Mouse (Mus musculus) intestine, embryonic 14.5 days (tissue): ENCODE measurements at regions not wholly inside any gene's neighbourhood (a gene's known extent, or its start where the extent isn't known, plus 50 kb on each side); places are given as distances from the start of the nearest gene placed in this dataset.

Experiments used
- ATAC-seq: fragments of 200-750 bp; cut with Nextera tagmentation; replicated peaks from 2 replicates; pipeline ENCODE4 v1.8.0; 2017; ENCODE audit warnings: low read depth, moderate number of reproducible peaks, moderate TSS enrichment, moderate library complexity; ENCODE audit not compliant: low FRiP score, low TSS enrichment
- DNase-seq: peaks from one replicate; pipeline ENCODE4 v3.0.0-alpha.2; 2018; ENCODE audit warnings: low spot score
- H3K27ac ChIP-seq: fragments of 300-500 bp; sonication (generic); 2 replicates; pipeline ENCODE4 v1.5.1; 2014; ENCODE audit warnings: low read depth, mild to moderate bottlenecking, control low read depth
- H3K27me3 ChIP-seq: fragments of 300-500 bp; sonication (generic); replicated peaks from 2 replicates; pipeline ENCODE4 v1.6.1; 2014; ENCODE audit warnings: low read length, control low read depth; ENCODE audit not compliant: control insufficient read depth, insufficient read depth
- H3K36me3 ChIP-seq: fragments of 300-500 bp; sonication (generic); 2 replicates; pipeline ENCODE4 v1.6.1; 2014; ENCODE audit warnings: low read length, control low read depth; ENCODE audit not compliant: control insufficient read depth, insufficient read depth
- H3K4me1 ChIP-seq: fragments of 300-500 bp; sonication (generic); replicated peaks from 2 replicates; pipeline ENCODE4 v1.6.1; 2014; ENCODE audit warnings: low read length, control low read depth, mixed read lengths; ENCODE audit not compliant: control insufficient read depth, insufficient read depth
- H3K4me2 ChIP-seq: fragments of 300-500 bp; sonication (generic); 2 replicates; pipeline ENCODE4 v1.6.1; 2014; ENCODE audit warnings: low read length
- H3K4me3 ChIP-seq: fragments of 300-500 bp; sonication (generic); 2 replicates; pipeline ENCODE4 v1.5.1; 2014; ENCODE audit warnings: low read depth, low read length, control low read depth, mixed read lengths
- H3K9ac ChIP-seq: fragments of 300-500 bp; sonication (generic); 2 replicates; pipeline ENCODE4 v1.6.1; 2014; ENCODE audit warnings: mild to moderate bottlenecking, low read length
- H3K9me3 ChIP-seq: fragments of 300-500 bp; sonication (generic); 2 replicates; pipeline ENCODE4 v1.6.1; 2016; ENCODE audit warnings: low read length, control low read depth; ENCODE audit not compliant: control insufficient read depth
- whole genome bisulfite sequencing: fragments of 180-500 bp; shearing (Covaris S2); extraction: QIAGEN DNeasy Blood & Tissue Kit; methylation state at CpG from one replicate; pipeline ENCODE4 v1.1.7; 2014; 5-methylcytosine and 5-hydroxymethylcytosine counted together

- Histone ChIP-seq H3K27ac (no peak overlapping the region), H3K36me3 (no peaks in the 10 kb centered on the region), H3K4me2 (no peak overlapping the region), H3K9me3 (no peaks in the 10 kb centered on the region), H3K4me1 (peaks cover 14% of the 10 kb centered on the region), H3K27me3 (no peaks in the 10 kb centered on the region), H3K9ac (no peak overlapping the region), H3K4me3 (no peak overlapping the region)
- WGBS: 73% methylated on average over 3 of the region's 3 CpGs
- ATAC-seq (no peak), DNase-seq (no peak)
These were observed 373.8 kb downstream of the Nuf2 start for GRCm38 (mm10) chr1:169157496-169157895.

- H3K4me2 ChIP-seq: no peak overlapping the region
- no peaks in the 10 kb centered on the region for H3K27me3 ChIP-seq
- no peaks in the 10 kb centered on the region for H3K9me3 ChIP-seq
- DNase-seq (no peak), ATAC-seq (no peak)
- H3K9ac ChIP-seq: no peak overlapping the region
- H3K4me3 ChIP-seq: no peak overlapping the region
- no peak overlapping the region for H3K27ac ChIP-seq
- 88% methylated on average over 4 of the region's 4 CpGs for WGBS
- H3K4me1 ChIP-seq: peaks cover 14% of the 10 kb centered on the region
- no peaks in the 10 kb centered on the region for H3K36me3 ChIP-seq
These were observed 374.4 kb downstream of the Nuf2 start for GRCm38 (mm10) chr1:169156875-169157274.

- Histone ChIP-seq H3K36me3 (no peaks in the 10 kb centered on the region), H3K9ac (no peak overlapping the region), H3K27me3 (no peaks in the 10 kb centered on the region), H3K27ac (no peak overlapping the region), H3K4me2 (no peak overlapping the region), H3K4me3 (no peak overlapping the region), H3K4me1 (peaks cover 11% of the 10 kb centered on the region), H3K9me3 (no peaks in the 10 kb centered on the region)
- WGBS: 59% methylated on average over 14 of the region's 14 CpGs
- ATAC-seq: no peak
- no peak for DNase-seq
These were observed 375.5 kb downstream of the Nuf2 start for GRCm38 (mm10) chr1:169155484-169156459.

GRCm38 (mm10) chr1:169142216-169142615 is 389.0 kb downstream of the Nuf2 start:
- Histone ChIP-seq H3K27me3 (no peaks in the 10 kb centered on the region), H3K27ac (no peak overlapping the region), H3K4me1 (no peaks in the 10 kb centered on the region), H3K9me3 (0 out of 2 replicates have a peak, but pooled peaks cover 10% of the 10 kb centered on the region), H3K36me3 (no peaks in the 10 kb centered on the region), H3K4me3 (no peak overlapping the region), H3K4me2 (no peak overlapping the region), H3K9ac (no peak overlapping the region)
- no peak for ATAC-seq
- DNase-seq: no peak
- 80% methylated on average over 3 of the region's 3 CpGs for WGBS

GRCm38 (mm10) chr1:169140056-169140455 is 391.2 kb downstream of the Nuf2 start:
- DNase-seq (no peak), ATAC-seq (no peak)
- WGBS: 83% methylated on average over 3 of the region's 3 CpGs
- H3K9me3 ChIP-seq: 0 out of 2 replicates have a peak, but pooled peaks cover 10% of the 10 kb centered on the region
- no peak overlapping the region for H3K27ac ChIP-seq
- H3K27me3 ChIP-seq: no peaks in the 10 kb centered on the region
- H3K9ac ChIP-seq: no peak overlapping the region
- no peaks in the 10 kb centered on the region for H3K4me1 ChIP-seq
- no peaks in the 10 kb centered on the region for H3K36me3 ChIP-seq
- H3K4me3 ChIP-seq: no peak overlapping the region
- H3K4me2 ChIP-seq: no peak overlapping the region

- DNase-seq: no peak
- H3K9ac ChIP-seq: no peak overlapping the region
- no peak for ATAC-seq
- 78% methylated on average over 5 of the region's 5 CpGs for WGBS
- H3K9me3 ChIP-seq: 0 out of 2 replicates have a peak, but pooled peaks cover 10% of the 10 kb centered on the region
- no peak overlapping the region for H3K27ac ChIP-seq
- no peak overlapping the region for H3K4me2 ChIP-seq
- H3K36me3 ChIP-seq: no peaks in the 10 kb centered on the region
- no peaks in the 10 kb centered on the region for H3K4me1 ChIP-seq
- no peaks in the 10 kb centered on the region for H3K27me3 ChIP-seq
- no peak overlapping the region for H3K4me3 ChIP-seq
These were observed 391.8 kb downstream of the Nuf2 start for GRCm38 (mm10) chr1:169139507-169139906.

- Histone ChIP-seq H3K4me1 (no peaks in the 10 kb centered on the region), H3K27me3 (no peaks in the 10 kb centered on the region), H3K4me2 (no peak overlapping the region), H3K9me3 (0 out of 2 replicates have a peak, but pooled peaks cover 10% of the 10 kb centered on the region), H3K9ac (no peak overlapping the region), H3K4me3 (no peak overlapping the region), H3K36me3 (no peaks in the 10 kb centered on the region), H3K27ac (no peak overlapping the region)
- no peak for DNase-seq
- no peak for ATAC-seq
- WGBS: 63% methylated on average over 2 of the region's 2 CpGs
These were observed 392.1 kb downstream of the Nuf2 start for GRCm38 (mm10) chr1:169139184-169139486.

GRCm38 (mm10) chr1:169138404-169139183 is 392.7 kb downstream of the Nuf2 start:
- Histone ChIP-seq H3K9me3 (0 out of 2 replicates have a peak, but pooled peaks cover 7% of the 10 kb centered on the region), H3K9ac (no peak overlapping the region), H3K36me3 (no peaks in the 10 kb centered on the region), H3K4me1 (no peaks in the 10 kb centered on the region), H3K4me3 (no peak overlapping the region), H3K4me2 (no peak overlapping the region), H3K27ac (no peak overlapping the region), H3K27me3 (no peaks in the 10 kb centered on the region)
- ATAC-seq (no peak), DNase-seq (no peak)
- WGBS: 72% methylated on average over 6 of the region's 6 CpGs
